Mouse (Mus musculus): ENCODE measurements around the gene Teddm1a.

The Teddm1a gene

GRCm38 (mm10) chr1:153891442-153891841 is at the start of gene Teddm1a:
Teddm1a (plus strand) TSS chr1:153891742.
- no peak for TF ChIP-seq GATA4 (IDR thresholded peaks at IDR 0.05; ENCODE audit: insufficient replicate concordance, low read length)

DNA sequence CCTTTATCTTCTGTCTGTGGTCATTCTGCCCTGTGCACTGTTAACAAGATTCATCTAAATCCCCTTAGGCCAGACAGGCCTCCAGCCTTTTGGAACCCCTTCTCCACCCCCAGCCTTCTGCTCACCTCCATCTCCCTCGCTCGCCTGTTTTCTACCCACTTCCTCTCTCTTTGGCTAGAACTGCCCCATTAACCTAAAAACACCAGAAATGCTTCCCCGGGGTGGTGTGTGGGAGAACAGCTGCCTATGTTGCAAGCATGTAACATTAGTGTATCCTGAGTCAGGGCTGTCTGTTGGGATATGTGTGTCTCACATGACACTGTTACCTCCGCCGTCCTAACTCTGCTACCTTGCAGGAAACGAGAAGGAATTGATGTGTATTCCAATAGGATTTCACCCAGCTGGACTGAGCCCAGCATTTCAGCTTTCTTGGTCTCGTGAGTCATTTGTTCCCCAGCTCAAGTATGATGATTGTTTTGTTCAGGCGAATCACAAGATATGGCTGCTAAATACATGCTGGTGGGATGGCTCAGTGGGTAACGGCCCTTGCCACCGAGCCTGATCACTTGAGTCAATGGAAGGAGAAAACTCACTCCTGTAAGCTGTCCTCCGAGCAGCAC is 49.3 kb upstream of the Teddm1a start:
- no peak for TF ChIP-seq GATA4 (IDR thresholded peaks at IDR 0.05; ENCODE audit: insufficient replicate concordance, low read length)

DNA sequence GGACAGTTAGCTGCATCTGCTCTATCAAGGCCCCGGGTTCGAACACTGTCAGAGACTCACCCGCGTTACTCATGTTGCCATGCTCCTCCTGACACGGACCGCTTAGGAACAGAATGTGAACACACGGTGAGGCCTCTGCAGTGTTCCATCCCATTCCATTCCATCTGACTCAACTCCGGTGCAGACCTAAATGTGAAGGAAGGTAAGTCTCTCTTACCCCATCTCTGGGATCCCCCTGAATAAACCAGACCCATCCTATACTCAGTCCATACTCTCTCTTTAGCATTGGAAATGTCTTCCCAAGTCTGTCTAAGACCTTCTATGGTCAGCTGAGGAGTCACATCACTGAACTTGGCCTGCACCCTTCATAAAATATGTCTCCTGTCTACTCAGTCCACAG is 47.5 kb upstream of the Teddm1a start, which contains the start of gene Rgsl1:
Rgsl1 (minus strand) TSS at position 101 of the 400 bp plus-strand sequence.
- TF ChIP-seq GATA4 (IDR thresholded peaks at IDR 0.05; ENCODE audit: insufficient replicate concordance, low read length), result no peak

GRCm38 (mm10) chr1:153846420-153846819 is 45.1 kb upstream of the Teddm1a start:
- no peak for TF ChIP-seq GATA4 (IDR thresholded peaks at IDR 0.05; ENCODE audit: insufficient replicate concordance, low read length)

- no peak for TF ChIP-seq GATA4 (IDR thresholded peaks at IDR 0.05; ENCODE audit: insufficient replicate concordance, low read length)
Measured at GRCm38 (mm10) chr1:153846867-153847266, 44.7 kb upstream of the Teddm1a start.

DNA sequence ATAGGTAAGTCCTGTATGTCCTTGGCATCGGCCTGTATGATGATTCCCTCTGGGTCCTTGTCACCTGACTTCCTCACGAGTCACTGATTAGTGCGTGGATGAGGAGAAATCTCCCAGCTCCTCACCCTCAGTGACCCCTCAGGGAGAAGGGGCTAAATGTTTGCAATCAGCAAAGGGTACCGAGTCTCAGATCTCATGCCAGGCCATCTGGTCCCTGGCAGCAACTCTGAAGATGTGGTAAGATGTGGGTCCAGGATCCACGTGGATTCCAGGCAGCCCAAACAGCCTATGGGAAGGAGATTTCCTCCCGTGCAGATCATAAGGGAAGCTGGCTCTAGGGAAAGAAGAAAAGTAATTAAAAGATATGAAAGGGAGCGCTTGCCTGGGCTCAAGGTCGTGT is 35.6 kb upstream of the Teddm1a start:
- no peak for TF ChIP-seq GATA4 (IDR thresholded peaks at IDR 0.05; ENCODE audit: insufficient replicate concordance, low read length)

- no peak for TF ChIP-seq GATA4 (IDR thresholded peaks at IDR 0.05; ENCODE audit: insufficient replicate concordance, low read length)
Measured at GRCm38 (mm10) chr1:153874045-153874444, 17.5 kb upstream of the Teddm1a start, which contains the start of gene Teddm1b. Teddm1b (plus strand) TSS chr1:153874345.

GRCm38 (mm10) chr1:153886024-153886633 is 5.4 kb upstream of the Teddm1a start:
- TF ChIP-seq GATA4 (IDR thresholded peaks at IDR 0.05; ENCODE audit: insufficient replicate concordance, low read length), result no peak

GRCm38 (mm10) chr1:153890121-153890520 is 1.4 kb upstream of the Teddm1a start:
- no peak for TF ChIP-seq GATA4 (IDR thresholded peaks at IDR 0.05; ENCODE audit: insufficient replicate concordance, low read length)

DNA sequence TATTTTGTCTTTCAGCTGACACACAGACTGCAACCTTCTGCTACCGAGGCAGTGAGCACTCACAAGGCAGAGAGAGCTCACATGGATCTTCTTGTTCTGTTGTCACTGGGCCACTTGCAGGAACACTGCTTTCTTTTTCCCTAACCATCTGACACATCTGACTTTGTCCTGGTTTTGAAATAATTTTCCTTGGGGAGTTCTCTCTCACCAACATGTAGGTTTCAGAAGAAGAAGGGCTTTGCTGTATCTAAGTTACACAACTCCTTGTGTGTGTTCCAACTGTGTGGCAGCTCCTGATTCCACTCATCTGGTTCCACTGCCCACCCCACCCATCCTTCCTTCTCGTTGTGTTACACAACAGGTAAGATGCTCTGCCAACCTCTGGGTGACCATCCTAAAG is 2.2 kb downstream of the Teddm1a start:
- no peak for TF ChIP-seq GATA4 (IDR thresholded peaks at IDR 0.05; ENCODE audit: insufficient replicate concordance, low read length)

- TF ChIP-seq GATA4 (IDR thresholded peaks at IDR 0.05; ENCODE audit: insufficient replicate concordance, low read length), result no peak
Measured at GRCm38 (mm10) chr1:153894201-153894893, 2.8 kb downstream of the Teddm1a start.

DNA sequence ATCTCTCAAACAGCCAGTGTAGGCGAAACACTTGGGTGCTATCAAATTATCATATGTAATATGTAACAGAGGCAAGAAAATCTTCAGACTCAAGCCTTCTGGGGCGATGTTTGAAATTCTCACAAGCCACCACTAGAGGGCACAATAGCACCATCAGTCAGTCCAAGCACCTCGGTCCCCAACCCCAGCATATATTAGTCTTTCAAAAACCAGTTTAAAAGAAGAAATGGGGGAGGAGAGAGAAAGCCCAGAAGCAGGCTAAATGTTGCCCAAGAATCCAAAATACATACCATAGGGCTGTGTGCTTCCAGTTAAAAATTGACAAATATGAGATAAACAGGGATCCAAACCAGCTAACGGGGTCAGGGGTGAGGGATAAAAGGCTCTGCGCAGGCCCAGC is 3.4 kb downstream of the Teddm1a start:
- no peak for TF ChIP-seq GATA4 (IDR thresholded peaks at IDR 0.05; ENCODE audit: insufficient replicate concordance, low read length)

- no peak for TF ChIP-seq GATA4 (IDR thresholded peaks at IDR 0.05; ENCODE audit: insufficient replicate concordance, low read length)
Measured at GRCm38 (mm10) chr1:153897196-153897595, 5.7 kb downstream of the Teddm1a start.

DNA sequence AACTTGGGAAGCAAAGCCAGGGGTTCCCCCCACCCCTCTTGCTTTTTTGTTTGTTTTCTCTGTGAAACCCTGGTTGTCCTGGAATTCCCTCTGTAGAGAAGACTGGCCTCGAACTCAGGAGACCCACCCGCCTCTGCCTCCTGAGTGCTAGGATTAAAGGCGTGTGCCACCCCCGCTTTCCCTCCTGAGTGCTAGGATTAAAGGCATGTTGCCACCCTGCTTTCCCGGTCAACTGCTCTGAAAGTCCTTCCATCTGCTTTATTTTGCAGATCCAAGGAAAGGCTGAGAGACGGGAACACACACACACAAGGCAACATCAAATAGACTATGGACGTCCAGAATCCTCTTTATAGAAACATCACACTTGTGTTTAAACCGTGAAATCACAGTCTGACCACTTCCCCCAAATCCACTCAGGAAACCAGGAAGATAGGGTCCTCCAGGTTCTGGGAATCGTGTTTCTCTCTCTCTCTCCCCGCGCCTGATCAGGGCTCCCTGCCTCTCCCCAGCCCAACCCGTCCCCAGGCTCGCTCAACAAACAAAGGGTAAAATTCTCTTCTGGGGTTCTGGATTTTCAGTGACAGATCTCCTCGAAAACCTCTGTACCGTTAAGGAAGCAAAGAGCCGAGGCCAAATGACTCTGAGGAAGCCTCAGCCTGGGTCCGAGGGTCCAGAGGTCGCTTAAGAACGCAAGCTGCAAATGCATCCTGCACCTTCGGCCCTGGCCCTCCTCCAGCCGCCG is 7.6 kb downstream of the Teddm1a start:
- TF ChIP-seq GATA4 (IDR thresholded peaks at IDR 0.05; ENCODE audit: insufficient replicate concordance, low read length), result no peak

DNA sequence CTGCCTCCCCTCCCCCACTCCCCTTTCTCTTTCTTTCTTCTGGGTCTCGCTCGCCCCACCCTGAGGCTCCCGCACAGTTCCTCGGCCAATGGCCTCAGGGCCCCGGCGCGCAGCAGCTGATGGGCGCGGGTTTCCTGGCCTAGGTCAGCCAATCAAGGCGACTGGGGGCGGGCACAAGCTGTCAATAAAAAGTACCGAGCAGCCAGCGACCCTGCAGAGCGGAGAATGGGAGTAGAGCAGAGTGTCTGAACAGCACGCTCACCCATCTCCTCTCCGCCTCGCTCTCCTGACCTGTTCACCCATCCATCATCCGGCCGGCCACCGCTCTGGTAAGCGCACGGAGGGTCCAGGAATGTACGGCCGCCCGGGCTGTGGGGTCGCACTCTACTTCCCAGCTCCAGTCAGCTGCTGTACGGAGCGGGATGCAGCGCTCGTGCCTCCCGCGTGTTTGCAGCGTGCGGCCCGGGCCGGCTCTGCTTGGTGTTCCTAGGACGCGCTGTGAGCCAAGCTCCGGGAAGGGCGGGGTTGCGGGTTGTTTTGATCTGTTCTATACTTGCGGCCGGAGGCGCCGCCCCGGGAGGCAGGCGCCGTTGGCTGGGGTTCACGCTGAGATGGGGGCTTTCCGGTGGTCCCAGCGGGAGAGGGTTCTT is 8.3 kb downstream of the Teddm1a start, which contains the start of the genes Glul and Teddm2:
Glul (plus strand) TSS at position 214 of the 650 bp plus-strand sequence.
Teddm2 (minus strand) TSS at position 498 of the 650 bp plus-strand sequence.
- no peak for TF ChIP-seq GATA4 (IDR thresholded peaks at IDR 0.05; ENCODE audit: insufficient replicate concordance, low read length)

Data from liver, adult (tissue).